Mouse (Mus musculus) megakaryocyte, embryonic 14.5 days (primary cell): Measurements from ENCODE around the gene AI481877.

Experiments
- FLI1 ChIP-seq: IDR thresholded peaks from 2 replicates; pipeline ENCODE4 v1.6.1; 2012; ENCODE audit warnings: low read length, inconsistent platforms, mixed read lengths
- GATA1 ChIP-seq: IDR thresholded peaks from 3 replicates; pipeline ENCODE4 v1.6.1; 2012; ENCODE audit warnings: mixed read lengths, low read length, inconsistent platforms, borderline replicate concordance

DNA sequence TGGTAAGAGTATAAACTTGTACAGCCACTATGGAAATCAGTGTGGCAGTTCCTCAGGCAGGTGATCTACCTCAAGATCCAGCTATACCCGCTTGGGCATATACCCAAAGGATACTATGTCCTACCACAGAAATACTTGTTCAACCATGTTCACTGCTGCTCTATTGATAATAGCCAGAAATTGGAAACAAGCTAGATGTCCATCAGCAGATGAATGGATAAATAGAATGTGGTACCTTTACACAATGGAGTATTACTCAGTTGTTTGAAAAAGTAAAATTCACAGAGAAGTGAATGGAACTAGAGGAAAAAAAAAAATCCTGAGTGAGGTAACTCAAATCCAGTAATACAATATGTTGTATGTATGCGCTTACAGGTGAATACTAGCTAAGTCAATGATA, 34.6 kb downstream of the AI481877 start:
- no peak for TF ChIP-seq GATA1
- TF ChIP-seq FLI1, result no peak
